Mouse (Mus musculus) liver, embryonic 14.5 days (tissue): ENCODE data around the gene Diablo.

ENCODE experiments used
- CTCF ChIP-seq: IDR thresholded peaks from 2 replicates; pipeline ENCODE4 v1.5.1; 2016; ENCODE audit warnings: antibody characterized with exemption, low read depth, control low read depth
- EP300 ChIP-seq: IDR thresholded peaks from 2 replicates; pipeline ENCODE4 v1.6.1; 2016; ENCODE audit warnings: antibody characterized with exemption, low read depth

GRCm38 (mm10) chr5:123510160-123510559, 13.8 kb downstream of the Diablo start, which contains the start of gene B3gnt4:
- TF ChIP-seq EP300 (no peak), CTCF (no peak)
